Mouse (Mus musculus) spleen, postnatal 14 days (tissue): Measurements from ENCODE around the gene Cdk4.

Experiments
- DNase-seq, 2 experiments: peaks; one replicate each; pipeline ENCODE4 v3.0.0; 2021 to 2022; ENCODE audit warnings: low spot score in 2 of 2

Cdk4 gene

GRCm38 (mm10) chr10:127099868-127100267, 36.5 kb downstream of the Cdk4 start:
- no peak for DNase-seq

DNA sequence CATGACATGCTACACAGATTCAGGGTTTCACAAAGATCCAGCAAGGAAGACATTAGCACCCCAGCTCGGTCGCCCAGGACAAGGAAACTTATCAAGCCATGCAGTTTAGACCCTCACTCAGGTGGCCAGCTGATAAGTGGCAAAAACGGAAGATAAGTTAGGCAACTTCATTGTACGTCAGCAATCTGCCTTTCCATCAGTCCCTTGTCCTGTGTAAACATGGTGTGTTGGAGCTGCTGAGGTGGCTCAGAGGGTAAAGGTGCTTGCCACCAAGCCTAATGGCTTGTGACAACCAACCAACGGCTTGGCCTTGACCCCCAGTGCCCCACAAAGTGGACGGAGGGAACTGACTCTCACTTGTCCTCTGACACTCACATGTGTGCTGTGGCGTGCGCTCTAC, 37.1 kb downstream of the Cdk4 start:
- DNase-seq: no peak

DNA sequence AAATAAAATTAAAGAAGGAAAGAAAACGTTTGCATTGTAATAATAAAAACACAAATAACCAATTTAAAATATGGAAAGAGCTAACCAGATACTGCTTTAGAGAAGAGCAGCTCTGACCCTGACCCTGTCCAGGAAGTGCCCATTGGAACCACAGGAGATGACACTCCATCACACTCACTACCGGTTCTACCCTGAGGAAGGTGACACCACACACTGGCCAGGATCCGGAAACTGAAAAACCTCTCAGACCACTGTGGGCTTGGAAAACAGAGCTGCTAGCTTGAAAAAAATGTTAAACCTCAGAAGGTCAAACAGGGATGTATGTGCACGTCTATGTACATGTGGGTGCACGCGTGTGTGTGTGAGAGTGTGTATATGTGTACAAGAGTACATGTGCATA, 37.8 kb downstream of the Cdk4 start:
- no peak for DNase-seq

DNA sequence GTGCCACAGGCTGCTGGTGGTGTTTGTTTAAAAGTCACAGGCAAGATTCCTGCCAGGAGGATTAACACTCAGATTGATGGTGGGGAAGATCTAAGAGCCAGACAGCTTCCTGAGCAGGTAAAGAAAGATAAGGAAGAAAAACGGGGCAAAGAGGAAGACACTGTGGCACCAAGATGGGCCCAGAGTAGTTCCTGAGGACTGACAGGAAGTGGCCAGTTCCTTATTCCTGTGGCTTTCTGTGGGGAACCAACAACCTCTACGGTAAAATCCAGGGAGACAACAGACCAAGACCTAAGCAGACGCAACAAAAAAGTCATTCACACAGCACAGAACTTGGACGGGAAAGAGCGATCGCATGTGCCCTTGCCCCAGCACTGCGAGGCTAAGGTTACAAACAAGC, 40.3 kb downstream of the Cdk4 start:
- no peak for DNase-seq

GRCm38 (mm10) chr10:127107563-127108261, 44.4 kb downstream of the Cdk4 start:
- no peak for DNase-seq

DNA sequence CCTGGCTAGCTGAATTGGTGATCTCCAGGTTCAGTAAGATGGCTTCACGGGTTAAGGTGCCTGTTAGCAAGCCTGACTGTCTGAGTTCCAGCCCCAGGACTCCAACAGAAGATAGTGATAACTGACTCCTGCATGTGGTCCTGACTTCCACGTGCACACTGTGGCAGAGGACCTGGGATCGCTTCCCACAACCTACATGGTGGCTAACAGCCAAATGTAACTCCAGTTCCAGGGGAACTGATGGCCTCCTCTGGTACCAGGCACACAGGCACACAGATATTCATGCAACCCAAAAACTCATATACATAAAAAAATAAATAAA, 44.9 kb downstream of the Cdk4 start:
- DNase-seq: no peak

DNA sequence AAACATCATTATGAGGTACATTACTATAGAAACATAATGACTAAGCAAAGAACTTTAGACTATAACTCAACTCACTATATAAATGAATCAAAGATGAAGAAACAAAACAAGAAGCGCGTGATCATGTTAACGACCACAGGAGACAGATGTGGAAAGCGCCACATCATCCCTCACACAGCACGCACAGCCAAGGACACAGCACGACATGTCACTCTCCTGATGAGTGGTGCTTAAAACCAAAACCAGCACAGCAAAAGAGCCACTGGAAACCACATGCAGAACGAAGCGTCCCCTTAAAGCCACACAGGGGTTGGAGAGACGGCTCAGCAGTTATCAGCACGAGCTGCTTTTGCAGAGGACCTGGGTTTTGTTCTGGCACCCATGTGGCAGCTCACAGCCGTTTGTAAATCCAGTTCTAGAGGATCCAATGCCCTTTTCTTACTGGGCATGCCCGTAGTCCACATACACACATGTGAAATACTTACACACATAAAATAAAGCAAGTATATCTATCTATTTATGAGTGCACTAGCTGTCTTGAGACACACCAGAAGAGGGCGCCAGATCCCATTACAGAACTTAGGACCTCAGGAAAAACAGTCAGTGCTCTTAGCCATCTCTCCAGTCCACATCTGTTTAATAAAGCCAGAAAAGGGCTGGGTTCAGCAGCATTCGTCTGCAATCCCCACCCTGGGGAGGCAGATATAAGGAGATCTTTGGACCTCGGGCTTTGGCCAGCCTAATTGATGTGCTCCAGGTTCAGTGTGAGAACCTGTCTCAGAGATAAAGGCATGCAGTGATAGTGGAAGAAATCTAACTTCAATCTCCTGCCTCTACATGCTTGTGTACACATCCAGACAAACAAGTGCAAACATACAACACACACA, 47.9 kb downstream of the Cdk4 start:
- DNase-seq: no peak

DNA sequence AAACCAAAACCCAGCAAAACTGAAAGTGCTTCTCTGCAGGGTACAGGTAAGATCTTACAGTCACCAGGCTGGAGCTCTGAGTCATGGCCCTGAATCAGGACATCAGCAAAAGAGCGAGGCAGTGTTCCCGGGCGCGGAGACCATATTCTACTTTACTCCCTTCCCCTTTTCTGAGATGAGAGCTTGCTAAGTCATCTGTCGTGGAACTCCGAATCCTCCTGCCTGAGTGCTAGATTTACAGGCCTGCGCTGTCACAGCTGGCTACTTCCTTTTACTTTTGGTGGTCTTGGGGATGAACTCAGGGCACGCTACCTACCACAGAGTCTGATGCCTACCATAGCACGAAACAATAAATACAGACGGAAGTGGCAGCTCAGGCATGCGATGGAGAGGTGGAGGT, 51.1 kb downstream of the Cdk4 start:
- DNase-seq: no peak

- no peak for DNase-seq
Measured at GRCm38 (mm10) chr10:127115068-127115467, 51.7 kb downstream of the Cdk4 start.
